Mouse (Mus musculus) C2C12 (cell line): ENCODE measurements around the gene Mbnl2. TPM values are rescaled to one million over a fixed set of nuclear protein-coding genes. Genes with fewer than 3 reads are reported as not detected.
A peak's percentile ranks its signal among the peaks of the same experiment; 100 is the strongest.

Experiments used
- H3K27me3 ChIP-seq: one replicate; pipeline ENCODE4 v1.6.1; 2011; ENCODE audit not compliant: control insufficient read depth, insufficient read depth, insufficient read length
- H3K36me3 ChIP-seq: one replicate; pipeline ENCODE4 v1.6.1; 2011; ENCODE audit not compliant: control insufficient read depth, insufficient read depth
- H3K4me3 ChIP-seq: one replicate; pipeline ENCODE4 v1.5.1; 2011; ENCODE audit warnings: mild to moderate bottlenecking, control low read depth; ENCODE audit not compliant: poor library complexity, insufficient read depth, severe bottlenecking
- H3K79me2 ChIP-seq: one replicate; pipeline ENCODE4 v1.6.1; 2011; ENCODE audit not compliant: control insufficient read depth, insufficient read depth
- H3K79me3 ChIP-seq: one replicate; pipeline ENCODE4 v1.6.1; 2011; ENCODE audit warnings: low read depth, control low read depth
- H3ac ChIP-seq: one replicate; pipeline ENCODE3; 2011; ENCODE audit warnings: low read depth; ENCODE audit not compliant: control insufficient read depth, insufficient read length
- CEBPB ChIP-seq: IDR thresholded peaks from one replicate; pipeline ENCODE4 v1.6.1; 2011; ENCODE audit warnings: low read depth, mild to moderate bottlenecking, control low read depth, moderate library complexity
- CTCF ChIP-seq: IDR thresholded peaks from one replicate; pipeline ENCODE4 v1.5.1; 2011; ENCODE audit not compliant: control insufficient read depth, insufficient read depth, insufficient read length
- FOSL1 ChIP-seq: IDR thresholded peaks from one replicate; pipeline ENCODE4 v1.8.0; 2011; ENCODE audit warnings: mild to moderate bottlenecking, low read length; ENCODE audit not compliant: poor library complexity, insufficient read depth, severe bottlenecking
- MAX ChIP-seq: IDR thresholded peaks from one replicate; pipeline ENCODE4 v1.6.1; 2011; ENCODE audit warnings: mild to moderate bottlenecking, control low read depth
- MYOD1 ChIP-seq: IDR thresholded peaks from one replicate; pipeline ENCODE4 v1.6.1; 2011; ENCODE audit warnings: low read depth; ENCODE audit not compliant: control insufficient read depth, insufficient read length
- MYOG ChIP-seq: IDR thresholded peaks from one replicate; pipeline ENCODE4 v1.6.1; 2011; ENCODE audit not compliant: control insufficient read depth, insufficient read length; ENCODE audit errors: extremely low read depth
- USF1 ChIP-seq: IDR thresholded peaks from one replicate; pipeline ENCODE4 v1.6.1; 2011; ENCODE audit warnings: low read depth, mild to moderate bottlenecking, control low read depth, moderate library complexity
- polyA plus RNA-seq: library from polyadenylated mRNA; unstranded; fragments of >200 nt; fragmentation: generic; extraction: Trizol; gene quantifications from one replicate; pipeline ENCODE4 v1.2.1, GENCODE M21; 2012; ENCODE audit warnings: missing spikeins

The Mbnl2 gene
- polyA plus RNA-seq, 1 experiment: 42.1 TPM

DNA sequence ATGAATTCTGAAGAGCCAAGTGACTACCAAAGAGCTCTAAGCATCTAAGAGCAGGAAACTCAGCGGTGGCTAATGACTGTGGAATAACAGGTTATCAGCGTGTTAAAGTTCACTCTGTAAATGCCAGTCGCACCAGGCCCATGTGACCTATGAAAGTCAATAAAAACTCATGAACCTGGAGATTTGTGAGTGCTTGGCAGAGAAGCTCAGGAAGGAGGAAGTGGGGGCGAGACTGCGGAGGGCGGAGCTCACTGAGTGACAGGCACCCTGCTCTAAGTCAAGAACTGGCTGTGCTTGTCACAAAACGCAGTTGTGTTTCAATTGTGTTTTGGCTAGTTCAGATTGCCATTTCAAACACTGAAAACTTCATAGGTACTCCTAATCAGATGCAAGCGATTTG, 131.4 kb downstream of the Mbnl2 start:
- Histone ChIP-seq H3K79me3 (no peaks in the 10 kb centered on the region), H3K27me3 (no peaks in the 10 kb centered on the region), H3K4me3 (no peak overlapping the region), H3K36me3 (peaks cover 90% of the 10 kb centered on the region), H3K79me2 (peaks cover 8% of the 10 kb centered on the region), H3ac (no peak overlapping the region)
- TF ChIP-seq MYOG: no peak
- TF ChIP-seq CTCF: no peak
- no peak for TF ChIP-seq USF1
- no peak for TF ChIP-seq MAX
- TF ChIP-seq MYOD1: no peak
- TF ChIP-seq CEBPB: no peak
- no peak for TF ChIP-seq FOSL1

DNA sequence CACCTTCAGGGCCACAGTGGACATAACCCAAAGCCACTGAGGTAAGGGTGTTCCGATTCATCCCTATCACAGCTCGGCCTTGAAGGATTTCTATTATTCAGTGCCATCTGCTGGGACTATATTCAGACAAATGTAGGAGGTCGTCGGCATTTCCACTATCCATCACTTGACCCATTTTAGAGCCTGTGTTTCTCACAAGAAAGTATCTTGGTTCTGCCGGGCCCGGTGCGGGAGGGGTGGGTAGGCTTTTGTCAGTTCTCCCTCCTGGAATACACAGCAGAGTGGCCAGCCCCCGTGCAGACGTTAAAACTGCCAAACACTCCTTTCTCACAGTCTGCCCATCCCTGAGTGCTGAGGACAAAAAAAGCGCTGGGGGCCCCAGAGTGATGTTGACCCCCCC, 134.4 kb downstream of the Mbnl2 start:
- H3K79me3 ChIP-seq: no peaks in the 10 kb centered on the region
- no peak overlapping the region for H3K4me3 ChIP-seq
- H3K27me3 ChIP-seq: no peaks in the 10 kb centered on the region
- TF ChIP-seq MAX: no peak
- no peak for TF ChIP-seq FOSL1
- no peak for TF ChIP-seq CTCF
- no peak for TF ChIP-seq USF1
- TF ChIP-seq MYOG: no peak
- no peak for TF ChIP-seq CEBPB
- no peak for TF ChIP-seq MYOD1
- H3K79me2 ChIP-seq: peaks cover 4% of the 10 kb centered on the region
- no peak overlapping the region for H3ac ChIP-seq
- H3K36me3 ChIP-seq: peaks cover 87% of the 10 kb centered on the region

DNA sequence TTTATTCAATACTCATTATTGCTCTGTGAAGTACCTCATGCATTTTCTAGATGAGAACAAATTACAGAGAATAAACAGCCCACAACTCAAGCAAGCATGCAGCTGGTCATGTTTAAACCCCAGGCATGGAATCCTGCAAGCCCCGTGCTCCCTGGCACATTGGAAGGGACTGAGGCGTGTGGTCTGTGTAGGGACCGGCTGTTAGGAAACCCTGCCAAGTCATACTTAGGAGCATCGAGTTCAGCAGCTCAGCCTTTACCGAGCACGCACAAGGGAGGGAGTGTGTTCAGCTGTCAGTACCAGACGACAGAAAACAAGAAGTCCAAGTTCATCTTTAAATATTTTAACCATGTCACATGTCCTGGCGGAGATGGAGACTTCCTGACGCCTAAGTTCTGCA, 141.4 kb downstream of the Mbnl2 start:
- Histone ChIP-seq H3K27me3 (no peaks in the 10 kb centered on the region), H3ac (no peak overlapping the region), H3K79me2 (no peaks in the 10 kb centered on the region), H3K4me3 (no peak overlapping the region), H3K79me3 (no peaks in the 10 kb centered on the region), H3K36me3 (peaks cover 87% of the 10 kb centered on the region)
- TF ChIP-seq FOSL1 (no peak), MAX (no peak), MYOG (no peak), CTCF (no peak), MYOD1 (no peak), CEBPB (no peak), USF1 (no peak)

DNA sequence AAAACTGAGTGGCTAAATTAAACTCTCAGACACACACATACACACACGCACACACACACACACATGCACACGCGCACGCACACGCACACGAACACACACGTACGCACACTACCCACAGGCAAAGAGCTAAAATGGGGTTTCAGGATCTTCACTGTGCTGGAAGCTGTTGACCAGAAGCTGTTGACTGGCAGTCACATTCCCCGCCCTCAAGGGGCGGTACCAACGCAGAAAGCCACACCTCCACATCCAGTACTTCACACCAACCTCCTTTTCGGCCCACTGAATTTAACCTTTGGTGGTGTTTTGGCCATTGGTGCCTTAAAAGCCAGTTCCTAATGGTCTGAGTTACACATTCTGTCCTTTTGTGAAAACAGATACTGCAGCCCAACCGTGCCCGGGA, 143.5 kb downstream of the Mbnl2 start:
- Histone ChIP-seq H3K4me3 (no peak overlapping the region), H3K79me2 (no peaks in the 10 kb centered on the region), H3K79me3 (no peaks in the 10 kb centered on the region), H3ac (no peak overlapping the region), H3K27me3 (no peaks in the 10 kb centered on the region), H3K36me3 (peaks cover 91% of the 10 kb centered on the region)
- no peak for TF ChIP-seq USF1
- TF ChIP-seq CTCF: no peak
- no peak for TF ChIP-seq MYOD1
- no peak for TF ChIP-seq MYOG
- TF ChIP-seq CEBPB: no peak
- TF ChIP-seq FOSL1: no peak
- no peak for TF ChIP-seq MAX

DNA sequence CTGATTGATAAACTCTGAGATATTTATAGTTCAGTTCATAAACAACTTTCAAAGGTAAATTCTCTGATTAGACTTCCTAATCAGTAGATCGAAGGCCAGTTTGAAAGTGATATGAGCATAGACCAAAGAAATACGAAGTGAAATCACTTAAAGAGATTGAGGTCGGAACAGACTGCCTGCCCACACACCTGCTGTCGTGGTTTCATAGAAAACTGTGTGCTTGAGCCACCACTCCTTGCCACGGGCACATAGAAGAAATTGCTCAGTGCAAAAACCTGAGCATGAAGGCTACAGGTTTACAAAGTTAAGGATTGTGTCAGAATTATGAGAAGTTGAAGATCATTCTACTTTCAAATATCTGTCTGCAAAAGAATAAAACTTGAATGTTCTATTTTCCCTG, 153.0 kb downstream of the Mbnl2 start:
- Histone ChIP-seq H3K27me3 (no peaks in the 10 kb centered on the region), H3K79me2 (no peaks in the 10 kb centered on the region), H3ac (no peak overlapping the region), H3K79me3 (no peaks in the 10 kb centered on the region), H3K36me3 (peaks cover 86% of the 10 kb centered on the region), H3K4me3 (no peak overlapping the region)
- TF ChIP-seq MYOD1 (peak; percentile 4), MAX (no peak)

DNA sequence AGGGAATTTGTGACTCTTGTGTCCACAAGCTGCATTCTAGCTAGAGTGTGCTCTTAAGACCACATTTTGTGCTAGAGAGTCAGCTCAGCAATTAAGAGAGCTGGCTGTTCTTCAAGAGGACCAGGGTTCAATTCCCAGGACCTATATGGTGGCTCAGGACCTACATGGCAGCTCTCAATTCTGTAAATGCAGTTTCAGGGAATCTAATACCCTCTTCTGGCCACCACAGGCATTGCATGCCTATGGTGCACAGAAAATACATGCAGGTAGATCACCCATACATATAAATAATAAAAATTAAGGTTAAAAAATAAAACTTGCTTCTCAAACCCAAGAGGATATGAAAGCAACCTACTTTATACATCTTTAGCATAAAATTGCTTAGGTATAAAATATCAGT, 157.3 kb downstream of the Mbnl2 start:
- no peak overlapping the region for H3ac ChIP-seq
- no peak overlapping the region for H3K4me3 ChIP-seq
- H3K27me3 ChIP-seq: no peaks in the 10 kb centered on the region
- TF ChIP-seq CEBPB: no peak
- no peak for TF ChIP-seq MYOG
- TF ChIP-seq FOSL1: no peak
- no peak for TF ChIP-seq CTCF
- no peak for TF ChIP-seq MYOD1
- TF ChIP-seq MAX: no peak
- no peak for TF ChIP-seq USF1
- no peaks in the 10 kb centered on the region for H3K79me2 ChIP-seq
- H3K79me3 ChIP-seq: no peaks in the 10 kb centered on the region
- peaks cover 64% of the 10 kb centered on the region for H3K36me3 ChIP-seq
